Mouse (Mus musculus) frontal cortex, postnatal 10 days (tissue): ENCODE measurements around the gene Plet1.
A peak's percentile ranks its signal among the peaks of the same experiment; 100 is the strongest.

Source experiments
- DNase-seq, 2 experiments: peaks; one replicate each; pipeline ENCODE4 v3.0.0; 2022; ENCODE audit warnings: low spot score in 2 of 2, mixed read lengths in 1 of 2

Plet1 gene

GRCm38 (mm10) chr9:50533791-50534190 lies 39.5 kb downstream of the Plet1 start:
- no peak for DNase-seq

- no peak for DNase-seq
Observed at GRCm38 (mm10) chr9:50535930-50536329, 41.6 kb downstream of the Plet1 start.

GRCm38 (mm10) chr9:50536603-50537135 lies 42.3 kb downstream of the Plet1 start:
- no peak for DNase-seq

- DNase-seq: no peak
Observed at GRCm38 (mm10) chr9:50537295-50537694, 43.0 kb downstream of the Plet1 start.

GRCm38 (mm10) chr9:50540170-50540569 lies 45.8 kb downstream of the Plet1 start:
- DNase-seq: no peak

- DNase-seq: no peak
Observed at GRCm38 (mm10) chr9:50542401-50542800, 48.1 kb downstream of the Plet1 start.

GRCm38 (mm10) chr9:50547859-50548478 lies 53.6 kb downstream of the Plet1 start:
- no peak for DNase-seq

GRCm38 (mm10) chr9:50548936-50549335 lies 54.6 kb downstream of the Plet1 start:
- no peak for DNase-seq

- no peak for DNase-seq
Observed at GRCm38 (mm10) chr9:50552206-50552605, 57.9 kb downstream of the Plet1 start.

GRCm38 (mm10) chr9:50553547-50553946 lies 59.2 kb downstream of the Plet1 start:
- DNase-seq: no peak

GRCm38 (mm10) chr9:50554241-50555093 lies 60.1 kb downstream of the Plet1 start, which contains the start of gene Il18:
Gene Il18 (plus strand): TSS chr9:50554827.
- peak; percentile 63 to 68 for DNase-seq

- DNase-seq: no peak
Observed at GRCm38 (mm10) chr9:50555094-50555446, 60.7 kb downstream of the Plet1 start, which contains the start of gene Bco2. Gene Bco2 (minus strand): TSS chr9:50555181.
